Mouse (Mus musculus) adrenal gland, adult 18-20 months (tissue): ENCODE measurements around the gene Grb14. TPM values are rescaled to one million over a fixed set of nuclear protein-coding genes. Genes with fewer than 3 reads are reported as not detected.

Experiments
- DNase-seq, 2 experiments: peaks; one replicate each; pipeline ENCODE4 v3.0.0; 2021 to 2022; ENCODE audit warnings: low spot score in 2 of 2
- total RNA-seq, 2 experiments: library from RNA; stranded (reverse); gene quantifications; 1 replicate in 1 of 2; 2 replicates in 1 of 2; pipeline ENCODE4 v1.2.3; 2021

The Grb14 gene
- total RNA-seq, 2 experiments from 2014 or later: 21.8 to 42.5 TPM

DNA sequence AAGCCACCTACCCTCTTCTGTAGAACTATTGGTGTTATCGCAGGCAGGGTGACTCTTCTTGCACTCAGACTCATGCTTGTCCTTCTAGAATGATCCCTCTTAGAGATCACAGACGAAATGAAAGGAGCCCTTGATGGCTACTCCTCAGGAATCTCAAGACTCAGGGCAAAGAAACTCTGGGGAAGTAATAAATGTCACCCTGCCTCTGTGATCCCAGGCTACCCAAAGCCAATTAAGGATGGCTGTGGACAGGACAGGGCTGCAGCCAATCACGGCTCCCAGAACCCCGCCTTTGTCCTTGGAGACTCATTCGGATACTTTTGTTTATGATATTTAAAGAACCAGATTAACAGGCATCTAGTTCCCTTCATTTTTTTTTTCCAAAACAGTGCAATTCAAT is 49.2 kb downstream of the Grb14 start:
- no peak for DNase-seq

GRCm38 (mm10) chr2:64974549-64974948 is 50.2 kb downstream of the Grb14 start:
- no peak for DNase-seq

- DNase-seq: no peak
Observed at GRCm38 (mm10) chr2:64973819-64974441, 50.9 kb downstream of the Grb14 start.

DNA sequence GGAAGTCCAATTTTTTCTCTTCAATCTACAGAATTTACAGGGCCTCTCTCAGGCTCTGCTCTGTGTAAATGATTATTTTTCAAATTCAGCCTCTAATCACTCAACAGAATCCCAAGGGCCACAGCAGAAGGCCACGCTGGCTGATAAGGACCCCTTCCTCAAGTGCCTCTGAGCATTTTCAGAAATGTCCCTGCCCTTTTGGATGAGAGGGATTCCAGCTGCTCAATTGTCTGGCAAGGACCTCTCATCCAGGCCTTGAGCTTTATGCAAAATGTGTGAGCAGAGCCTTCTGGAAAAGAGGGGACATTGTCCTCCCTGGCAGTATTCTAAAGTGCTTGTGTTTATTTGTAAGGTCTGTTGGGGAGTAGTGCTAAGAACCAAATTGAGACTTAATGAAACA is 51.7 kb downstream of the Grb14 start:
- no peak for DNase-seq

- DNase-seq: no peak
Observed at GRCm38 (mm10) chr2:64971828-64972227, 53.0 kb downstream of the Grb14 start.

DNA sequence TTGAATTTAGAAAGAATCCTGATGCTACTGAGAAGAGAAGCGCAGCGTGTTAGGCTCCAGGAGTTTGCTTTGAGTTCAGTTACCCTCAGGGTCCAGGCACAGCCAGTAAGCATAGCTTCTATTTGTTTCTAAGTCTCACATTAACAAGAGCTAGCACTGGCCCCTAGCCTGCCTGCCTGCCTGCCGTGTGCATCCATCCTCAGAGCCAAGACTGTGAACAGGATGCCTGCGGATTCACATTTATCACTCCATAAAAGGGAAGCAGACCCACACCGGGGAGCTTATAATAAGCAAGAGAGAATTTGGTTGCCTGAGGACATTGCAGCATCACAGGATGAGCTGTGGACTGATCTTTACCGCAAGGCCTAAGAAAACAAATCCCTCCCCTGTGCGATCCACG is 53.8 kb downstream of the Grb14 start:
- DNase-seq: no peak

DNA sequence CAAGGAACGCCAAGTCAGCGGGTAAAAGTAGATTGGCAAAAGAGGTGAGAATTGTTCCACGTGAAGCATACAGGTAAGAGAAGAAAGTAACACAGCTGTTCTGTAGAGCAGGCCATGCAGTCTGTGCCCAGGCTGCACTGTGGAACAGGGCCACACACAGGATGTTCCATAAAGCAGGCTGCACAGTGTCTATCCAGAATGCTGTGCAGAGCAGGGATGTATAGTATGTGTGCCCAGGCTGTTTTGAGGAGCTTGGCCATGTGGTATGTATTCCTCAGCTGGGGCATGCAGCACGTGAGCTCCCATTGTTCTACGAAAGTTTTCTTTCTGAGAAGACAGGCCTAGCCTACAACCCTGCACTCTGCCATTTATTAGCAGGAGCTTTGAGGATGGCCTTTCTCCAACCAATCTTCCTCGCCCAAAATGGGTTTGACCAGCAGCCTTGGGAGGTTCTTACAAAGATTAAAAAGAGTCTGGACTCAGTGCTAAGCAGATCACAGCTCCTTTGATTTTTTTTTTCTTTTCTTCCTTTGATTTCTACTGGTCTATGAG is 57.8 kb downstream of the Grb14 start:
- DNase-seq: no peak

DNA sequence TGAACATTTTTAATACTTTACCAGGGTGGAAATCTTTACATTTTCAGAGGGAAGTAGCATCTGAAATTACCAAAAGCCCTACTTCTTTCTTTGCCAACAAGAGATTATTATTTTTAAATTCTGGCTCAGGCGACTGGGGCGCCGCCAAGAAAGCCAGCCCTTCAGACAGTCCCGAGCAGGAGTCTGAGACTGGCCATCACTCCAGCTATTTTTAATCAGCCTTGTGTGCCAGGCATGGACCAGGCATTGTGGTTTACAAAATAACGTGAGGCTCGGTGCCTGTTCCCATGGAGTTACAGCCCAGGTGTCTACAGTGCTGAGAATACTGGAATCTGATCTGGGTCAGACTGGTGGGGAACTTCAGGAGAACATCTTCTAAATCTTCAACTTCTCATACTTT is 58.5 kb downstream of the Grb14 start:
- no peak for DNase-seq

DNA sequence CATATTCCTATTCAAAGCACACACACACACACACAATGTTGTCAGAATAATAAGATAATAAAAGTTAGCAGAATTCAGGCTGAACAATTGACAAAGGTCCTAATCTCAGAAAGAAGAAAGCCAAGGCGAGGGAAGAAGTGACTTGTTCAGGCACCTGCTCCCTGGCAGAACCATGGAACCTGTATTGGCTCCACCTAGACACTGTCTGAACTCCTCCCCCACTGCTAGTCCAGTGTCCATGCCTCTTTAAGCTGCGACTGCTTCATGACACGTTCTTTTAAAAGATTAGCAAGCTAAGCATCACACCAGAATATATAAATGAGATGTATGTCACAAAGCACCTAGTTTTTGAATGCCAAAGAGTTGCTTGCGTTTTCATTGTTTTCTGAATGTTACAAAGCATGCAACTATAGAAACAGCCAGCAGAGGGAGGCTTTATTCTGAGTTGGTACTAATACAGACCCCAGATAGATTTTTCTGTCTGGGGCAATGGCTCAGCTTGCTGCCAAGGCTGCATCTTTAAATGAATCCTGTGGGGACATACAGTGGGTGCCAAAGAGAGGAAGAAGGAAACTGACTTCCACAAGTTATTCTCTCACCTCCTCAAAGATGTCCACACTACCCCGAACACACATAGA is 59.4 kb downstream of the Grb14 start:
- no peak for DNase-seq

GRCm38 (mm10) chr2:64962196-64962595 is 62.6 kb downstream of the Grb14 start:
- no peak for DNase-seq

- no peak for DNase-seq
Observed at GRCm38 (mm10) chr2:64961381-64961780, 63.4 kb downstream of the Grb14 start.

- no peak for DNase-seq
Observed at GRCm38 (mm10) chr2:64959657-64960056, 65.1 kb downstream of the Grb14 start.

- DNase-seq: no peak
Observed at GRCm38 (mm10) chr2:64955441-64955840, 69.3 kb downstream of the Grb14 start.

GRCm38 (mm10) chr2:64949210-64949609 is 75.6 kb downstream of the Grb14 start:
- no peak for DNase-seq

- no peak for DNase-seq
Observed at GRCm38 (mm10) chr2:64948418-64949169, 76.2 kb downstream of the Grb14 start.

DNA sequence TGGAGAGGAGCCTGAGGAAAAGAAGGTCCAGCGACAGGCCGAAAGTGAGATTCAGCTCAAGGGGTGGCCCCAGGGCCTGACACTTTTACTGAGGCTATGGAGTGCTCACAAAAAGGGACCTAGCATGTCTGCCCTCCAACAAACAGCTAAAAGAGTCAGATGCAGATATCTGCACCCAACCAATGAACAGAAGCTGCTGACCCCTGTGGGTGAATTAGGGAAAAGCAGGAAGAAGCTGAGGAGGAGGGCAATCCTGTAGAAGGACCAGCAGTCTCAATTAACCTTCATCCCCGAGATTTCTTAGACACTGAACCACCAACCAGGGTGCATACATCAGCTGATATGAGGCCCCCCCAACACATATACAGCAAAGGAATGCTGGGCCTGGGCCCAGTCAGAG is 77.3 kb downstream of the Grb14 start:
- DNase-seq: no peak

DNA sequence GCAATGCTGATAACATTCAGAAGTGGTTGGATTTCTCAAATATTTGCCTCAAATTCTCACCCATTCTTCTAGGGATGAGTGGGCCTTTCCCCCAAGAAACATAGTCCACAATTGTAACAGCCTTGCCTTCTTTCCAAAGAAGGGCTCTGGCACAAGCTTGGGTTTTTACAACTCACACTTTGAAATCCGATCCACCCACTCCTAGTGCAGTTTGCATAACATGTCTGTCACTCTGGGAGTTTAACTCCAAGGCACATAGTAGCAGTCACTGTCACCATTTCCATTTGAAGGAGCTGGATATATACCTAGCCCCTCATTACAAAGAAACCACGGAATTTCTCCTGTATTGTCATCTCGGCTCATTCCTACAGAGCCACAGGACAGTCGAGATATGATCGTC is 103.9 kb downstream of the Grb14 start:
- DNase-seq: no peak

DNA sequence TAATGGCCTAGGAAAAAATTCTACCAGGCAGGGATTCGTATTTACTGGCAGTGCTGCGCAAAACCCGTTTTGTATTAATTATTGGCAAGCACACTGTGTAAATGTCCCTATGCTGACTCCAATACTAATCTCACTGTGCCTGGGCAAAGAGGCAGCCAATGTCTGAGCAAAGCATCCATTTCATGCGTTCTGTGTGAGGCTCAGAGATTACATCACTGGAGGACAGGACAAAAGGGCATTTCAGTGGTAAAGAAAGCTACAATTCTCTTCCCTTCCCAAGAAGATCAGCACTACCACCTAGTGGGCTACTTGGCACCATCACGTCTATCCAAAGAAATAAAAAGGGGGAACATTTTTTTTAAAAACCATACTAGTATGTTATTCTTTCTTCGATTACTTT is 109.3 kb downstream of the Grb14 start:
- DNase-seq: no peak

GRCm38 (mm10) chr2:64904877-64905276 is 119.9 kb downstream of the Grb14 start:
- no peak for DNase-seq

DNA sequence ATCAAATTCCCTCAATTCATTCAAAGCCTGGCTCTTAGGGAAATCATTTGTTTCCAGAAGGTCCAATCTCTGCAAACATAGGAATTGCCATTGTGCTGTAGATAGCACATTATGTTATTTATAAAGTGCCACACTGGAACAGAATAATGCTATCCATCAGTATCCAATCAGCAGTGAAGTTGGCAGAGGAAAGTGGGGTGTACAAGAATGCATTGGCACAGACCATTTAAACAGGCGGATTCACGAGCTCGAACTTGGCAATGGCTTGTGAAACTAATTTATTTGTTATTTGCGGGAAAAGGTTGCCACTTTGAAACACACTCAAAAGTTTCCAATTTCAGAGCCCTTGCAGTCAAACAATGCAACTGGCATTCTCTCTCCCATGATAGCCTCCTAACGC is 126.9 kb downstream of the Grb14 start:
- DNase-seq: no peak

- DNase-seq: no peak
Observed at GRCm38 (mm10) chr2:64893233-64893632, 131.6 kb downstream of the Grb14 start.

DNA sequence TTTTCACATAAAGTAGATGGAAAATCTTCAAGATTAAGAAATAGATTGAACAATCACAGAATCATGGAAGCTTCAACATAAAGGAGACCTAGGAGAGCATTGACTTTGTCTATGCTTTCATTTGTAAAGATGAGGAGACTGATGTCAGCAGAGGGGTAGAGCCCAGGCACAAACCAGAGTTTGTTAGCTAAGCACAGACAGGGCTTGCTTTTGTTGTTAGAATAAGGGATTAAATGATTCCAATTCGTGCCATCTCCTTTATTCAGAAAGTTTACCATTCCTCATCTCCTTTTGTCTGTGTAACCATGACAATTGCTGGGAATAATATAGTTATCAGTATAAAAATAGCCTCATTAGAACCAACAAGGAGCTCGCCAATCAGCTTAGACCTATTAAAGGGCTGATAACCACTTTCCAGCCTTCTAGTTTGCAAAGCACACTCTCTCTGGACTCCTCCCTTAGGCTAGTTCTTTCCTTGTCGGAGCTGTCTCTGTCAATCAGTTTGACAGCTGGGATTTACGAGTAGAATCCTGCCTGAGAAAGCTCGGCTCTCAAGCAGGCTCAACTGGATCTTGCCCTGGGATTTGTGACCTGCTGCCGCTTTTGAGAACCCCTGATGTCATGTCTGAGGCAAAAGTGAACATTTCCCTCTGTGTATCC is 137.6 kb downstream of the Grb14 start:
- DNase-seq: no peak
